Mouse (Mus musculus) mesoderm, embryonic 11.5 days (tissue): ENCODE data around the gene Olfr904.

Experiments
- DNase-seq: peaks from one replicate; pipeline ENCODE4 v3.0.0-alpha.2; 2012; ENCODE audit warnings: low read depth, low spot score

Gene Olfr904

DNA sequence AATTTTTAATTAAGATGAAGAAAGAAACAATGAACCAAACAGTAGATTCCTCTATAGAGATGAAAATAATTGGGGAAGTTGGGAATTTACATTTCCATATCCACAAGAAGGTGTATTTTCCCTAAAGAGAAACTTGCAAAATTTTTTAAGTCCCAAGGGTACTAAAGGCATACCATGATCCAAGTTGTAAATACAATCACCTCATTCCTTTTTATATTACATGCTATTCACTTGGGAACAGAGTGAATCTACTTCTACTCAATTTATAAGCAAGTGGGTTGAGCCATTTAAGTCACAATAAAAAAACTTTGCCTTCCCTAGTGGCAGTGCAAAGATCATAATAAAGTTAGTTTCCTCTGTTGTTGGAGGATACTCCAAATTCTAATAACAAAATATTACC, at the start of gene Olfr904:
Olfr904 (plus strand) TSS at position 301 of the 400 bp plus-strand sequence.
- no peak for DNase-seq

DNA sequence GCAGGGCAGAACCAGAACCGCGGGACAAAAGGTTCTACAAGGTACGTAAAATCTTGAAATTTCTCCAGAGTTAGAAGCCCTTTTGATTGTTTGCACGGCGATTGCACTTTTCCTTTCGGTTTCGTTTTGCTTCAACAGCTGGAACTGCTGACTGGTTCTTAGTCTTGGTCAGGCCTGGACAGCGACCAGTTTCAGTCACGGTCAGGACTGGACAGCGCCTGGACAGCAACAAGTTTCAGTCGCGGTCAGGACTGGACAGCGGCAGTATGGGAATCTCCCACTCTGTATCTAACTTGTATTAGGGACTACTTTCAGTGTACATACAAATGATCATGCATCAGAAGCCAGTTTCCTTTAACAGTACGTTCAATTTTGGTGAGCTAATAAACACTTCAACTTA, 49.4 kb upstream of the Olfr904 start:
- DNase-seq, result peak; percentile 1

DNA sequence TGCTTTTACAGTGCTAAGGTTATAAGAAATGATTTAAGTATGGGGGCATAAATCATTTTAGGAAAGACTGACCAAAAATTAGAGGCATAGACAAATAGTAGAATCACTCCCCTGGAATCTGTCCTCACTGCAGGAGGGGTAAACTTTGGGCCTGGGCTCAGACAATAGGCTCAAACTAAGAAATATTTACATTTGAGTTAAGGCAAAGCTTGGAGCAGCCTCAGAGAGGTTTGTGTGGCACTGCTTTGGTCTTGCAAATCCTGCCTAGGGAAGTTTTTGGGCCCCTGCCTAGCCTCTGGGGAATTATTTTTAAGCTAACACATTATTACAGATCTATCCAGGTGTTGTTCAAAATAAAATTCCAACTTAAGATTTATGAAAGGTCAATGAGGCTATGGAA, 39.1 kb upstream of the Olfr904 start:
- no peak for DNase-seq

DNA sequence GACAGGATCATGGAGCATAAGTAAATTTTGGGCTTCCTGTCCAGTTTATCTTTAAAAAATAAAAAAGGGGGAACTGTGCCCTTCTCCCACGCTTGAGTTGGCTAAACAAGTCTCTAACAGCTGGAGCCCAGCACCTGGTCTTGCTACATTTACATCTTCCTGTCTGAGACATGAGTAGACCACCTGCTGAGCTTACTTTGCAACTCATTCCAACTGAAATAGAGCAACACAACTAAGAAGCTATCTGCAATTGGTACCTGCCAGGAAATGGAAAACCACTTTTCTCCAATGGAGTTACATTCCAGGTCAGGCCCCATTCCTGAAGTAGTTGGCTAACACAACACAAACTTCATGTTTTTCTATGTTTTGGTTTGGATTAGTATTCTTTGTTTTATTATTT, 35.9 kb upstream of the Olfr904 start:
- DNase-seq, result no peak

DNA sequence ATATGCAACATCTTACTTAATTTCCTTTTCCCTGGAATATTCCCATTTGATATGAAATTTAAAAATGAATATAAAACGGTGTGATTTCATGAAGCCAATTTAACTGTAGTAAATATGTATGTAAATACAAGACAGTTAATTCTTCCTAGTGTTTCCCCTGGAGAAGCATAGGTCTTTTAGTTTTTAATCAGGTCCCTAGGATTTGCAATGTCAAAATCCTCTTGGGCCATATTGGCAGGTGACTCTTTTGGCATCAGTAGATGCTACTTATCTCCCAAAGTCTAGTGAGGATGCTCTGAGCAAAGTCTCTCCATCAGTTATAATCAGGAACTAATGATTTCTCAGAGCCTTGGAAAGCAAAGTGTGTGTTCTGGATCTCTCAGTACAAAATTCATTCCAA, 33.8 kb upstream of the Olfr904 start, which contains the start of gene Olfr901:
Olfr901 (plus strand) TSS at position 301 of the 400 bp plus-strand sequence.
- no peak for DNase-seq

DNA sequence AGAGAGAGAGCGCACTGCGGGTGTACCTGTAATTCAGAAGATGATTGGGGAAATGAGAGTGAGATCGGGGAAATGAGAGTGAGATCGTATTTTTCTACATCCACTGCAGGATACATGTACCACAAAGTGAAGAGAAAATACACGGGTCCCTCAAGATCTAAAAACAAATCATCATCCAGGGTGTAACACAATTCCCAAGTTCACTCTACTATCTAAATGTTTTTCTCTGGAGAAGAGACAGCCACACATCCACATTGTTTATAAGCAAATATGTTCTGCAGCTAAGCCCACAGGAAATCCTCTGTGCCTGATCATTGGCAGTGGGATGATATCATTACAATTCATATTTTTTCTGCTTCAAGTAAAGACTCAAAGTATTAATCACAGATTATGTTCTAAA, 15.6 kb upstream of the Olfr904 start, which contains the start of gene Olfr902:
Olfr902 (plus strand) TSS at position 301 of the 400 bp plus-strand sequence.
- DNase-seq, result no peak

DNA sequence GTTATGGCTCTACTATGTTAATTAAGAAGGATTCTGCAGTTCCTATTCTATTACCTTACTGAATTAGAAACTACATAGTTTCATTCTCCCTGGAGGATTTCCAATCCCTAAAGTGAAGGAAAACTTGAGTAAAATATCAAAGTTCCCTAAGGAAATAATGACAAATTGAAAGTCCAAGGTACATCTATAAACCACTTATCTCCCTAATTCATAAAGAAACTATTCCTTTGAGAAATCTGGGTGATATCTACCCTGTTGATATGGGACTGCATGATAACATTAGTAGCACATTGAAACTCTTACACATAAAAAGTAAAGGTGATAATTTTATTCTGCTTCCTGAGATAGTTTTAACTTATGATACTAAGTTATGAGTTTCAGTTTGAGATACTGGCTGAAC, 7.9 kb downstream of the Olfr904 start, which contains the start of gene Olfr905:
Olfr905 (plus strand) TSS at position 301 of the 400 bp plus-strand sequence.
- no peak for DNase-seq

DNA sequence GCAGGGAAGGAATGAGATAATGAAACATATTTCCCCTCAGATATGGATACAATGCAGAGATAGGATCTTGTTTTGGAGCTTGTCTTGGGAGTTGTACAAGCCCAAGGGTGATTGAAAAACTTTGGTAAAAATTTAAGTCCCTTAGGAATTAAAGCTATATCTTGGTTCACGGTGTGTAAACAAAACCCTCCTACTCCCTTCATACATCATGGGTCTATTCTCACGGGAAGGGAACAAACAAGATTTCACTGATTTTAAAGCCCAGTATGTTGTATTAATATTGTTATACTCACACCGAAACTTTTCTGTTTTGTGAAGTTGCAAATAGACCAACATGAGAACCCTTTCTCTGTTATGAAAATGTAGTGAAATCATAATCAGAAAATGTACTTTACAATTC, 23.8 kb downstream of the Olfr904 start, which contains the start of gene Olfr906:
Olfr906 (plus strand) TSS at position 301 of the 400 bp plus-strand sequence.
- DNase-seq, result no peak

DNA sequence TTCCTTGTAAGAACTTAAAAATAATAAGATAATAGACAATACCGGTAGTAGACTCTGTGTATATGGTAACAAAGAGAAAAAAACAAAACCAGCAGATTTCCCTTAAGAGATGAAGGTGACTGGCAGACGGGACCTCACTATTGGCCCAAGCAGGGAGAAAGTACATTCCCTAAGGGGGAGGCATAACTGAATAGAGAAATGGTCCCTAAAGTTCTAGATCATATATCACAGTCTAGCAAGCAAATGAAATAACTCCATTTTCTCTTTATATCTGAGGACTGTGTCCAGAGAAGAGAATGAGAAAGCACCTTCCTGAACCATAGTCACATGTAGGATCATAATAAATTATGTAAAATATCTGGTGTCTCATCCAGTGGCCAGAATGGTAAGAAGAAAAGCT, 32.6 kb downstream of the Olfr904 start, which contains the start of gene Olfr907:
Olfr907 (plus strand) TSS at position 301 of the 400 bp plus-strand sequence.
- no peak for DNase-seq

DNA sequence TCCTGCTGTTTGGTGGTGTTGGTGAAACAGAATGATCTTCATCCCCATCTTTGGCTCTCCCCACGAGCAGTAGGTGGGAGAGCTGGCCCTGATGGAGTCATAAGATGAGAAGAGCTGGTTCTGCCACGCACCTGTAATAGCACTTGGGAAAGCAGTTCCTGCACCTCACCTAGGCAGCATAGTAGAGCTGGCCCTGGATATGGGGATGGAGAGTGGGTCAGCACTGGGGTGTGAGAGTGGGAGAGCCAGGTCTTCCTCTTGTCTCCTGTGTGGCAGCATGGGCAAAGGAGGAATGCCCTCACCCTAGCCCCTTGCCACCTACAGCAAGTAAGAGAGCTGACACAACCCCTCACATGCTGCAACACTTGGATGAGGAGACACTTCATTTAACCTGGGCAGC, 49.4 kb downstream of the Olfr904 start:
- DNase-seq, result no peak
